Mouse (Mus musculus): ENCODE measurements around the gene Zfp239. TPM values are rescaled to one million over a fixed set of nuclear protein-coding genes. Genes with fewer than 3 reads are reported as not detected.

Zfp239 gene
- polyA plus RNA-seq (2015; fragmentation: Nextera tagmentation; extraction: Ambion mirVana), result 16.8 and 17.9 TPM in 2 replicates

GRCm38 (mm10) chr6:117861848-117862247 lies at the start of gene Zfp239:
Zfp239 (plus strand) TSS chr6:117862100.
- Histone ChIP-seq H3K27me3 (ENCODE audit: control insufficient read depth, insufficient read depth, low read depth, low read length) (no peaks in the 10 kb centered on the region), H3K4me3 (ENCODE audit: low read depth, low read length) (peak within 1 kb of the TSS; percentile 86), H3K27ac (ENCODE audit: low read length) (peak within 1 kb of the TSS; percentile 50; the same call in 1 of the 2 replicates), H3K36me3 (ENCODE audit: control insufficient read depth, insufficient read depth, low read length) (no peaks in the 10 kb centered on the region), H3K4me2 (ENCODE audit: low read length) (peak within 1 kb of the TSS; percentile 81), H3K4me1 (ENCODE audit: control insufficient read depth, insufficient read depth, low read length) (peaks cover 8% of the 10 kb centered on the region), H3K9ac (ENCODE audit: low read depth, low read length) (peak within 1 kb of the TSS; percentile 86), H3K9me3 (replicated peaks; ENCODE audit: control insufficient read depth, low read length, poor library complexity, severe bottlenecking) (no peaks in the 10 kb centered on the region)
- 66% methylated on average over 6 of the region's 6 CpGs for WGBS
- no peak for ATAC-seq

GRCm38 (mm10) chr6:117814681-117815080 lies 47.2 kb upstream of the Zfp239 start:
- no peak for ATAC-seq
- Histone ChIP-seq H3K4me2 (ENCODE audit: low read length) (no peak overlapping the region), H3K9me3 (replicated peaks; ENCODE audit: control insufficient read depth, low read length, poor library complexity, severe bottlenecking) (no peaks in the 10 kb centered on the region), H3K9ac (ENCODE audit: low read depth, low read length) (no peak overlapping the region), H3K4me3 (ENCODE audit: low read depth, low read length) (no peak overlapping the region), H3K36me3 (ENCODE audit: control insufficient read depth, insufficient read depth, low read length) (no peaks in the 10 kb centered on the region), H3K4me1 (ENCODE audit: control insufficient read depth, insufficient read depth, low read length) (no peaks in the 10 kb centered on the region), H3K27ac (ENCODE audit: low read length) (no peak overlapping the region), H3K27me3 (ENCODE audit: control insufficient read depth, insufficient read depth, low read depth, low read length) (peaks cover 11% of the 10 kb centered on the region)

GRCm38 (mm10) chr6:117817108-117817541 lies 44.8 kb upstream of the Zfp239 start:
- Histone ChIP-seq H3K4me3 (ENCODE audit: low read depth, low read length) (no peak overlapping the region), H3K27me3 (ENCODE audit: control insufficient read depth, insufficient read depth, low read depth, low read length) (peaks cover 11% of the 10 kb centered on the region), H3K36me3 (ENCODE audit: control insufficient read depth, insufficient read depth, low read length) (no peaks in the 10 kb centered on the region), H3K9ac (ENCODE audit: low read depth, low read length) (no peak overlapping the region), H3K4me2 (ENCODE audit: low read length) (no peak overlapping the region), H3K4me1 (ENCODE audit: control insufficient read depth, insufficient read depth, low read length) (no peaks in the 10 kb centered on the region), H3K27ac (ENCODE audit: low read length) (no peak overlapping the region), H3K9me3 (replicated peaks; ENCODE audit: control insufficient read depth, low read length, poor library complexity, severe bottlenecking) (no peaks in the 10 kb centered on the region)
- WGBS, result 76% methylated on average over 5 of the region's 5 CpGs
- ATAC-seq, result no peak

GRCm38 (mm10) chr6:117820327-117820726 lies 41.6 kb upstream of the Zfp239 start:
- H3K9me3 ChIP-seq (replicated peaks; ENCODE audit: control insufficient read depth, low read length, poor library complexity, severe bottlenecking), result no peaks in the 10 kb centered on the region
- 76% methylated on average over 14 of the region's 14 CpGs for WGBS
- H3K4me1 ChIP-seq (ENCODE audit: control insufficient read depth, insufficient read depth, low read length), result no peaks in the 10 kb centered on the region
- H3K27me3 ChIP-seq (ENCODE audit: control insufficient read depth, insufficient read depth, low read depth, low read length), result peaks cover 22% of the 10 kb centered on the region
- H3K4me3 ChIP-seq (ENCODE audit: low read depth, low read length), result no peak overlapping the region
- no peak for ATAC-seq
- H3K9ac ChIP-seq (ENCODE audit: low read depth, low read length), result no peak overlapping the region
- no peaks in the 10 kb centered on the region for H3K36me3 ChIP-seq (ENCODE audit: control insufficient read depth, insufficient read depth, low read length)
- no peak overlapping the region for H3K4me2 ChIP-seq (ENCODE audit: low read length)
- no peak overlapping the region for H3K27ac ChIP-seq (ENCODE audit: low read length)

GRCm38 (mm10) chr6:117825369-117825768 lies 36.5 kb upstream of the Zfp239 start:
- Histone ChIP-seq H3K4me1 (ENCODE audit: control insufficient read depth, insufficient read depth, low read length) (no peaks in the 10 kb centered on the region), H3K9me3 (replicated peaks; ENCODE audit: control insufficient read depth, low read length, poor library complexity, severe bottlenecking) (no peaks in the 10 kb centered on the region), H3K27me3 (ENCODE audit: control insufficient read depth, insufficient read depth, low read depth, low read length) (peaks cover 18% of the 10 kb centered on the region), H3K27ac (ENCODE audit: low read length) (no peak overlapping the region), H3K36me3 (ENCODE audit: control insufficient read depth, insufficient read depth, low read length) (no peaks in the 10 kb centered on the region), H3K9ac (ENCODE audit: low read depth, low read length) (no peak overlapping the region), H3K4me3 (ENCODE audit: low read depth, low read length) (no peak overlapping the region), H3K4me2 (ENCODE audit: low read length) (no peak overlapping the region)
- 19% methylated on average over 4 of the region's 4 CpGs for WGBS
- ATAC-seq, result peak; percentile 60; the same call in 1 of the 2 replicates

- no peak for ATAC-seq
- no peak overlapping the region for H3K9ac ChIP-seq (ENCODE audit: low read depth, low read length)
- no peak overlapping the region for H3K4me3 ChIP-seq (ENCODE audit: low read depth, low read length)
- WGBS, result 14% methylated on average over 9 of the region's 9 CpGs
- H3K27ac ChIP-seq (ENCODE audit: low read length), result no peak overlapping the region
- no peak overlapping the region for H3K4me2 ChIP-seq (ENCODE audit: low read length)
- H3K4me1 ChIP-seq (ENCODE audit: control insufficient read depth, insufficient read depth, low read length), result no peaks in the 10 kb centered on the region
- H3K27me3 ChIP-seq (ENCODE audit: control insufficient read depth, insufficient read depth, low read depth, low read length), result peaks cover 13% of the 10 kb centered on the region
- H3K36me3 ChIP-seq (ENCODE audit: control insufficient read depth, insufficient read depth, low read length), result no peaks in the 10 kb centered on the region
- no peaks in the 10 kb centered on the region for H3K9me3 ChIP-seq (replicated peaks; ENCODE audit: control insufficient read depth, low read length, poor library complexity, severe bottlenecking)
These were observed 33.6 kb upstream of the Zfp239 start for GRCm38 (mm10) chr6:117828273-117828672.

- Histone ChIP-seq H3K27ac (ENCODE audit: low read length) (peak within 1 kb of the TSS; percentile 96), H3K36me3 (ENCODE audit: control insufficient read depth, insufficient read depth, low read length) (peaks cover 27% of the 10 kb centered on the region), H3K4me1 (ENCODE audit: control insufficient read depth, insufficient read depth, low read length) (peaks cover 10% of the 10 kb centered on the region), H3K4me3 (ENCODE audit: low read depth, low read length) (peak within 1 kb of the TSS; percentile 85), H3K9ac (ENCODE audit: low read depth, low read length) (peak within 1 kb of the TSS; percentile 97), H3K4me2 (ENCODE audit: low read length) (peak within 1 kb of the TSS; percentile 86), H3K9me3 (replicated peaks; ENCODE audit: control insufficient read depth, low read length, poor library complexity, severe bottlenecking) (no peaks in the 10 kb centered on the region), H3K27me3 (ENCODE audit: control insufficient read depth, insufficient read depth, low read depth, low read length) (no peaks in the 10 kb centered on the region)
- peak; percentile 98 for ATAC-seq
- whole genome bisulfite sequencing, result under 1% methylated on average over 66 of the region's 66 CpGs
These were observed 21.0 kb upstream of the Zfp239 start, which contains the start of gene Zfp637 for GRCm38 (mm10) chr6:117840686-117841510. Zfp637 (plus strand) TSS chr6:117841180.

- peaks cover 33% of the 10 kb centered on the region for H3K36me3 ChIP-seq (ENCODE audit: control insufficient read depth, insufficient read depth, low read length)
- 15% methylated on average over 12 of the region's 12 CpGs for WGBS
- peaks cover 10% of the 10 kb centered on the region for H3K4me1 ChIP-seq (ENCODE audit: control insufficient read depth, insufficient read depth, low read length)
- H3K4me3 ChIP-seq (ENCODE audit: low read depth, low read length), result peak overlapping the region; percentile 85
- H3K9me3 ChIP-seq (replicated peaks; ENCODE audit: control insufficient read depth, low read length, poor library complexity, severe bottlenecking), result no peaks in the 10 kb centered on the region
- H3K4me2 ChIP-seq (ENCODE audit: low read length), result peak overlapping the region; percentile 86
- no peak for ATAC-seq
- peak overlapping the region; percentile 97 for H3K9ac ChIP-seq (ENCODE audit: low read depth, low read length)
- no peaks in the 10 kb centered on the region for H3K27me3 ChIP-seq (ENCODE audit: control insufficient read depth, insufficient read depth, low read depth, low read length)
- H3K27ac ChIP-seq (ENCODE audit: low read length), result peak overlapping the region; percentile 96
These were observed 20.4 kb upstream of the Zfp239 start for GRCm38 (mm10) chr6:117841511-117841955.

GRCm38 (mm10) chr6:117844597-117844996 lies 17.3 kb upstream of the Zfp239 start:
- Histone ChIP-seq H3K4me3 (ENCODE audit: low read depth, low read length) (no peak overlapping the region), H3K9ac (ENCODE audit: low read depth, low read length) (no peak overlapping the region), H3K4me2 (ENCODE audit: low read length) (no peak overlapping the region), H3K27ac (ENCODE audit: low read length) (no peak overlapping the region), H3K36me3 (ENCODE audit: control insufficient read depth, insufficient read depth, low read length) (peaks cover 51% of the 10 kb centered on the region), H3K27me3 (ENCODE audit: control insufficient read depth, insufficient read depth, low read depth, low read length) (no peaks in the 10 kb centered on the region), H3K9me3 (replicated peaks; ENCODE audit: control insufficient read depth, low read length, poor library complexity, severe bottlenecking) (no peaks in the 10 kb centered on the region), H3K4me1 (ENCODE audit: control insufficient read depth, insufficient read depth, low read length) (peaks cover 10% of the 10 kb centered on the region)
- ATAC-seq, result no peak
- whole genome bisulfite sequencing, result 97% methylated on average over 9 of the region's 9 CpGs
